Mouse (Mus musculus): ENCODE data around the gene Plch2. TPM values are rescaled to one million over a fixed set of nuclear protein-coding genes. Genes with fewer than 3 reads are reported as not detected.

The Plch2 gene
- polyA plus RNA-seq (2014; fragmentation: Nextera tagmentation; extraction: Ambion mirVana) = 9.8 and 11.2 TPM in 2 replicates

- peak within 1 kb of the TSS; percentile 56 for H3K27ac ChIP-seq (replicated peaks; ENCODE audit: low read depth, low read length)
- WGBS = 60% methylated on average over 10 of the region's 10 CpGs
- H3K36me3 ChIP-seq (ENCODE audit: control insufficient read depth, insufficient read depth, low read length) = no peaks in the 10 kb centered on the region
- peak within 1 kb of the TSS; percentile 19 for H3K4me3 ChIP-seq (ENCODE audit: low read depth, low read length)
- peak within 1 kb of the TSS; percentile 39 for H3K4me2 ChIP-seq (ENCODE audit: low read depth, low read length)
- no peak within 1 kb of the TSS for H3K9ac ChIP-seq (ENCODE audit: low read depth, low read length)
- H3K4me1 ChIP-seq (ENCODE audit: control insufficient read depth, insufficient read depth, low read length) = no peaks in the 10 kb centered on the region
- peak; percentile 59 for DNase-seq (ENCODE audit: low spot score)
- H3K27me3 ChIP-seq (replicated peaks; ENCODE audit: control insufficient read depth, insufficient read depth, low read length) = no peaks in the 10 kb centered on the region
- ATAC-seq (ENCODE audit: low read depth) = peak; percentile 60; the same call in 1 of the 2 replicates
- no peaks in the 10 kb centered on the region for H3K9me3 ChIP-seq (ENCODE audit: control insufficient read depth, low read length)
Observed at GRCm38 (mm10) chr4:155056724-155057123, at the start of gene Plch2. Gene Plch2 (minus strand): TSS chr4:155056784.

GRCm38 (mm10) chr4:155098572-155098971 lies 42.0 kb upstream of the Plch2 start:
- H3K27ac ChIP-seq (replicated peaks; ENCODE audit: low read depth, low read length) = no peak overlapping the region
- DNase-seq (ENCODE audit: low spot score) (no peak), ATAC-seq (ENCODE audit: low read depth) (no peak)
- H3K4me1 ChIP-seq (ENCODE audit: control insufficient read depth, insufficient read depth, low read length) = no peaks in the 10 kb centered on the region
- H3K9me3 ChIP-seq (ENCODE audit: control insufficient read depth, low read length) = no peaks in the 10 kb centered on the region
- H3K27me3 ChIP-seq (replicated peaks; ENCODE audit: control insufficient read depth, insufficient read depth, low read length) = no peaks in the 10 kb centered on the region
- H3K4me3 ChIP-seq (ENCODE audit: low read depth, low read length) = no peak overlapping the region
- no peak overlapping the region for H3K9ac ChIP-seq (ENCODE audit: low read depth, low read length)
- no peaks in the 10 kb centered on the region for H3K36me3 ChIP-seq (ENCODE audit: control insufficient read depth, insufficient read depth, low read length)
- 85% methylated on average over 4 of the region's 4 CpGs for WGBS
- no peak overlapping the region for H3K4me2 ChIP-seq (ENCODE audit: low read depth, low read length)

GRCm38 (mm10) chr4:155097452-155097851 lies 40.9 kb upstream of the Plch2 start:
- no peak overlapping the region for H3K4me2 ChIP-seq (ENCODE audit: low read depth, low read length)
- H3K9ac ChIP-seq (ENCODE audit: low read depth, low read length) = no peak overlapping the region
- H3K9me3 ChIP-seq (ENCODE audit: control insufficient read depth, low read length) = no peaks in the 10 kb centered on the region
- H3K27ac ChIP-seq (replicated peaks; ENCODE audit: low read depth, low read length) = no peak overlapping the region
- H3K4me3 ChIP-seq (ENCODE audit: low read depth, low read length) = no peak overlapping the region
- H3K36me3 ChIP-seq (ENCODE audit: control insufficient read depth, insufficient read depth, low read length) = no peaks in the 10 kb centered on the region
- 74% methylated on average over 6 of the region's 6 CpGs for WGBS
- H3K4me1 ChIP-seq (ENCODE audit: control insufficient read depth, insufficient read depth, low read length) = no peaks in the 10 kb centered on the region
- no peak for DNase-seq (ENCODE audit: low spot score)
- H3K27me3 ChIP-seq (replicated peaks; ENCODE audit: control insufficient read depth, insufficient read depth, low read length) = no peaks in the 10 kb centered on the region
- ATAC-seq (ENCODE audit: low read depth) = no peak

GRCm38 (mm10) chr4:155095967-155096366 lies 39.4 kb upstream of the Plch2 start:
- H3K27ac ChIP-seq (replicated peaks; ENCODE audit: low read depth, low read length) = no peak overlapping the region
- no peaks in the 10 kb centered on the region for H3K9me3 ChIP-seq (ENCODE audit: control insufficient read depth, low read length)
- H3K27me3 ChIP-seq (replicated peaks; ENCODE audit: control insufficient read depth, insufficient read depth, low read length) = no peaks in the 10 kb centered on the region
- H3K9ac ChIP-seq (ENCODE audit: low read depth, low read length) = 0 out of 2 replicates have a peak overlapping the region, but pooled peaks have one; percentile 15
- 86% methylated on average over 8 of the region's 8 CpGs for WGBS
- H3K4me1 ChIP-seq (ENCODE audit: control insufficient read depth, insufficient read depth, low read length) = no peaks in the 10 kb centered on the region
- no peak overlapping the region for H3K4me2 ChIP-seq (ENCODE audit: low read depth, low read length)
- ATAC-seq (ENCODE audit: low read depth) = no peak
- H3K36me3 ChIP-seq (ENCODE audit: control insufficient read depth, insufficient read depth, low read length) = no peaks in the 10 kb centered on the region
- no peak overlapping the region for H3K4me3 ChIP-seq (ENCODE audit: low read depth, low read length)
- no peak for DNase-seq (ENCODE audit: low spot score)

GRCm38 (mm10) chr4:155095238-155095900 lies 38.8 kb upstream of the Plch2 start:
- Histone ChIP-seq H3K4me3 (ENCODE audit: low read depth, low read length) (no peak overlapping the region), H3K36me3 (ENCODE audit: control insufficient read depth, insufficient read depth, low read length) (no peaks in the 10 kb centered on the region), H3K9ac (ENCODE audit: low read depth, low read length) (0 out of 2 replicates have a peak overlapping the region, but pooled peaks have one; percentile 15), H3K4me2 (ENCODE audit: low read depth, low read length) (no peak overlapping the region), H3K4me1 (ENCODE audit: control insufficient read depth, insufficient read depth, low read length) (no peaks in the 10 kb centered on the region), H3K27ac (replicated peaks; ENCODE audit: low read depth, low read length) (peak overlapping the region; percentile 30; the same call in 1 of the 2 replicates), H3K27me3 (replicated peaks; ENCODE audit: control insufficient read depth, insufficient read depth, low read length) (no peaks in the 10 kb centered on the region), H3K9me3 (ENCODE audit: control insufficient read depth, low read length) (no peaks in the 10 kb centered on the region)
- ATAC-seq (ENCODE audit: low read depth) (peak; percentile 84), DNase-seq (ENCODE audit: low spot score) (peak; percentile 96)
- WGBS = 42% methylated on average over 8 of the region's 8 CpGs

GRCm38 (mm10) chr4:155094565-155094964 lies 38.0 kb upstream of the Plch2 start:
- DNase-seq (ENCODE audit: low spot score) (peak; percentile 39), ATAC-seq (ENCODE audit: low read depth) (peak; percentile 35; the same call in 1 of the 2 replicates)
- Histone ChIP-seq H3K9me3 (ENCODE audit: control insufficient read depth, low read length) (no peaks in the 10 kb centered on the region), H3K4me3 (ENCODE audit: low read depth, low read length) (no peak overlapping the region), H3K36me3 (ENCODE audit: control insufficient read depth, insufficient read depth, low read length) (no peaks in the 10 kb centered on the region), H3K4me1 (ENCODE audit: control insufficient read depth, insufficient read depth, low read length) (no peaks in the 10 kb centered on the region), H3K4me2 (ENCODE audit: low read depth, low read length) (no peak overlapping the region), H3K9ac (ENCODE audit: low read depth, low read length) (no peak overlapping the region), H3K27me3 (replicated peaks; ENCODE audit: control insufficient read depth, insufficient read depth, low read length) (no peaks in the 10 kb centered on the region), H3K27ac (replicated peaks; ENCODE audit: low read depth, low read length) (no peak overlapping the region)
- WGBS = 55% methylated on average over 3 of the region's 3 CpGs

GRCm38 (mm10) chr4:155093431-155094149 lies 37.0 kb upstream of the Plch2 start:
- WGBS = 71% methylated on average over 7 of the region's 7 CpGs

GRCm38 (mm10) chr4:155092718-155093430 lies 36.3 kb upstream of the Plch2 start:
- ATAC-seq (ENCODE audit: low read depth) (no peak), DNase-seq (ENCODE audit: low spot score) (no peak)
- Histone ChIP-seq H3K4me1 (ENCODE audit: control insufficient read depth, insufficient read depth, low read length) (no peaks in the 10 kb centered on the region), H3K27me3 (replicated peaks; ENCODE audit: control insufficient read depth, insufficient read depth, low read length) (no peaks in the 10 kb centered on the region), H3K27ac (replicated peaks; ENCODE audit: low read depth, low read length) (no peak overlapping the region), H3K9me3 (ENCODE audit: control insufficient read depth, low read length) (no peaks in the 10 kb centered on the region), H3K4me2 (ENCODE audit: low read depth, low read length) (no peak overlapping the region), H3K4me3 (ENCODE audit: low read depth, low read length) (no peak overlapping the region), H3K36me3 (ENCODE audit: control insufficient read depth, insufficient read depth, low read length) (no peaks in the 10 kb centered on the region), H3K9ac (ENCODE audit: low read depth, low read length) (no peak overlapping the region)
- WGBS = 88% methylated on average over 19 of the region's 19 CpGs

More at GRCm38 (mm10) chr4:155093431-155094149, 37.0 kb upstream of the Plch2 start:
- Histone ChIP-seq H3K4me1 (ENCODE audit: control insufficient read depth, insufficient read depth, low read length) (no peaks in the 10 kb centered on the region), H3K9ac (ENCODE audit: low read depth, low read length) (no peak overlapping the region), H3K9me3 (ENCODE audit: control insufficient read depth, low read length) (no peaks in the 10 kb centered on the region), H3K27me3 (replicated peaks; ENCODE audit: control insufficient read depth, insufficient read depth, low read length) (no peaks in the 10 kb centered on the region), H3K4me2 (ENCODE audit: low read depth, low read length) (no peak overlapping the region), H3K27ac (replicated peaks; ENCODE audit: low read depth, low read length) (no peak overlapping the region), H3K4me3 (ENCODE audit: low read depth, low read length) (no peak overlapping the region), H3K36me3 (ENCODE audit: control insufficient read depth, insufficient read depth, low read length) (no peaks in the 10 kb centered on the region)
- ATAC-seq (ENCODE audit: low read depth) = no peak
- no peak for DNase-seq (ENCODE audit: low spot score)

Data from embryonic facial prominence, embryonic 14.5 days (tissue).